Mouse (Mus musculus) hematopoietic stem cell, adult 5-6 weeks (primary cell): ENCODE data around the gene Plekho1. TPM values are rescaled to one million over a fixed set of nuclear protein-coding genes. Genes with fewer than 3 reads are reported as not detected.

Experiments
- total RNA-seq: library from RNA; stranded (forward); fragments of 172-1452, 232-1000 nt; gene quantifications from 2 replicates; pipeline ENCODE4 v1.2.3, GENCODE M21; 2017

Plekho1 gene
- total RNA-seq, 1 experiment from 2014 or later = 37.5 TPM

Other genes with a start within 250 kb of the Plekho1 start
- 44.8 and 45.2 TPM in 2 replicates for gene Tars2, start 235.8 kb downstream of the Plekho1 start, total RNA-seq
- 30.7 and 32.6 TPM in 2 replicates for gene Rprd2, start 177.1 kb downstream of the Plekho1 start, total RNA-seq
- gene Prpf3, start 140.1 kb downstream of the Plekho1 start, total RNA-seq = 42.8 and 46.1 TPM in 2 replicates
- gene Mrps21, start 124.5 kb downstream of the Plekho1 start, total RNA-seq = 215 and 264 TPM in 2 replicates
- gene Ciart, start 113.8 kb downstream of the Plekho1 start, total RNA-seq = 9.3 and 15.3 TPM in 2 replicates
- 103 and 119 TPM in 2 replicates for gene BC028528, start 104.0 kb downstream of the Plekho1 start, total RNA-seq
- 22.3 and 28.0 TPM in 2 replicates for gene Aph1a, start 102.0 kb downstream of the Plekho1 start, total RNA-seq
- not detected in 2 replicates for gene Car14, start 91.3 kb downstream of the Plekho1 start, total RNA-seq
- gene Anp32e, start 66.8 kb downstream of the Plekho1 start, total RNA-seq = 228 and 484 TPM in 2 replicates
- 14.0 and 29.1 TPM in 2 replicates for gene Vps45, start 62.5 kb upstream of the Plekho1 start, total RNA-seq
- gene Otud7b, start 108.5 kb upstream of the Plekho1 start, total RNA-seq = 24.3 and 34.7 TPM in 2 replicates
- gene Mtmr11, start 166.0 kb upstream of the Plekho1 start, total RNA-seq = not detected in 2 replicates
- 15.9 and 24.9 TPM in 2 replicates for gene Sf3b4, start 176.3 kb upstream of the Plekho1 start, total RNA-seq
- gene Sv2a, start 185.2 kb upstream of the Plekho1 start, total RNA-seq = 1.2 and 3.3 TPM in 2 replicates
- 34.6 and 41.7 TPM in 2 replicates for gene Bola1, start 223.7 kb upstream of the Plekho1 start, total RNA-seq
- gene Hist2h2ab, start 223.9 kb upstream of the Plekho1 start, total RNA-seq = 114 and 199 TPM in 2 replicates
- gene Hist2h2ac, start 224.9 kb upstream of the Plekho1 start, total RNA-seq = 1,288 and 1,422 TPM in 2 replicates
- gene Hist2h2be, start 225.1 kb upstream of the Plekho1 start, total RNA-seq = 11.9 and 14.6 TPM in 2 replicates
- 51.2 and 125 TPM in 2 replicates for gene Hist2h3c2, start 243.1 kb upstream of the Plekho1 start, total RNA-seq
- gene Hist2h2aa2, start 244.3 kb upstream of the Plekho1 start, total RNA-seq = 336 and 1,520 TPM in 2 replicates
- 3,498 and 3,576 TPM in 2 replicates for gene Hist2h2aa1, start 249.5 kb upstream of the Plekho1 start, total RNA-seq